ENCODE assay signal across 7 mouse cellular contexts in genomic region chr9:50658391-50658790, GRCm38 (mm10). TPM values are rescaled to one million over a fixed set of nuclear protein-coding genes. Genes with fewer than 3 reads are reported as not detected.
DNase-seq lines count a peak whose midpoint lies in the region; ATAC-seq lines count a peak whose summit lies in the region.

No protein-coding gene starts in this region.

- H3K4me2 ChIP-seq in lung, embryonic 16.5 days (ENCODE audit: low read depth, low read length): peak overlapping the region; percentile 57
- peak overlapping the region; percentile 75 for H3K4me2 ChIP-seq in embryonic facial prominence, embryonic 13.5 days
- peak overlapping the region; percentile 41 for H3K4me2 ChIP-seq in limb, embryonic 11.5 days (ENCODE audit: low read depth, severe bottlenecking)
- H3K4me2 ChIP-seq in stomach, embryonic 14.5 days (replicated peaks; ENCODE audit: low read depth, low read length): peak overlapping the region; percentile 70

- H3K27me3 ChIP-seq in lung, embryonic 16.5 days (ENCODE audit: control insufficient read depth, insufficient read depth, low read depth, low read length): no peaks in the 10 kb centered on the region
- no peaks in the 10 kb centered on the region for H3K27me3 ChIP-seq in embryonic facial prominence, embryonic 13.5 days
- H3K27me3 ChIP-seq in limb, embryonic 11.5 days (ENCODE audit: control insufficient read depth, insufficient read depth, low read length): no peaks in the 10 kb centered on the region
- H3K27me3 ChIP-seq in stomach, embryonic 14.5 days (ENCODE audit: control insufficient read depth, insufficient read depth, low read length): no peaks in the 10 kb centered on the region

- no peaks in the 10 kb centered on the region for H3K9me3 ChIP-seq in lung, embryonic 16.5 days (ENCODE audit: control insufficient read depth, low read length)
- H3K9me3 ChIP-seq in embryonic facial prominence, embryonic 13.5 days: no peaks in the 10 kb centered on the region
- H3K9me3 ChIP-seq in limb, embryonic 11.5 days (ENCODE audit: control insufficient read depth, low read length): no peaks in the 10 kb centered on the region
- H3K9me3 ChIP-seq in stomach, embryonic 14.5 days (ENCODE audit: control insufficient read depth, low read depth, low read length): no peaks in the 10 kb centered on the region

- H3K27ac ChIP-seq in lung, embryonic 16.5 days (ENCODE audit: low read length): no peak overlapping the region
- H3K27ac ChIP-seq in embryonic facial prominence, embryonic 13.5 days: no peak overlapping the region
- no peak overlapping the region for H3K27ac ChIP-seq in limb, embryonic 11.5 days (replicated peaks; ENCODE audit: low read depth, low read length)
- H3K27ac ChIP-seq in stomach, embryonic 14.5 days (ENCODE audit: low read length): no peak overlapping the region

- peaks cover 11% of the 10 kb centered on the region for H3K4me1 ChIP-seq in lung, embryonic 16.5 days (replicated peaks; ENCODE audit: control insufficient read depth, insufficient read depth, low read length)
- peaks cover 16% of the 10 kb centered on the region for H3K4me1 ChIP-seq in embryonic facial prominence, embryonic 13.5 days
- H3K4me1 ChIP-seq in limb, embryonic 11.5 days (ENCODE audit: control insufficient read depth, insufficient read depth, low read length): peaks cover 9% of the 10 kb centered on the region; the same call in 1 of the 2 replicates
- 0 out of 2 replicates have a peak, but pooled peaks cover 11% of the 10 kb centered on the region for H3K4me1 ChIP-seq in stomach, embryonic 14.5 days (ENCODE audit: control insufficient read depth, insufficient read depth, low read length)

- no peak for ATAC-seq in lung, embryonic 16.5 days (ENCODE audit: low read depth)
- no peak for ATAC-seq in embryonic facial prominence, embryonic 13.5 days (ENCODE audit: insufficient number of reproducible peaks, insufficient read depth, low FRiP score, low TSS enrichment, low read depth)
- no peak for ATAC-seq in limb, embryonic 11.5 days (ENCODE audit: insufficient number of reproducible peaks, low FRiP score, low TSS enrichment, low read depth)
- no peak for ATAC-seq in stomach, embryonic 14.5 days (ENCODE audit: insufficient number of reproducible peaks, insufficient read depth, low FRiP score, low read depth)

- peak overlapping the region; percentile 95 for H3K9ac ChIP-seq in lung, embryonic 16.5 days (ENCODE audit: low read length)
- H3K9ac ChIP-seq in embryonic facial prominence, embryonic 13.5 days: peak overlapping the region; percentile 91
- H3K9ac ChIP-seq in limb, embryonic 11.5 days (ENCODE audit: low read length): no peak overlapping the region
- H3K9ac ChIP-seq in stomach, embryonic 14.5 days (replicated peaks; ENCODE audit: low read depth, low read length): peak overlapping the region; percentile 71

- 19% methylated on average over 5 of the region's 5 CpGs for WGBS in lung, embryonic 16.5 days
- 19% methylated on average over 5 of the region's 5 CpGs for WGBS in embryonic facial prominence, embryonic 13.5 days
- 31% methylated on average over 5 of the region's 5 CpGs for WGBS in limb, embryonic 11.5 days
- WGBS in stomach, embryonic 14.5 days: 12% methylated on average over 5 of the region's 5 CpGs

- H3K36me3 ChIP-seq in lung, embryonic 16.5 days (ENCODE audit: control insufficient read depth, insufficient read depth, low read length): peaks cover 9% of the 10 kb centered on the region; the same call in 1 of the 2 replicates
- H3K36me3 ChIP-seq in embryonic facial prominence, embryonic 13.5 days: peaks cover 40% of the 10 kb centered on the region
- peaks cover under 1% of the 10 kb centered on the region; the same call in 1 of the 2 replicates for H3K36me3 ChIP-seq in limb, embryonic 11.5 days (ENCODE audit: control insufficient read depth, insufficient read depth, low read length)
- H3K36me3 ChIP-seq in stomach, embryonic 14.5 days (ENCODE audit: control insufficient read depth, insufficient read depth, low read length): peaks cover 15% of the 10 kb centered on the region

- H3K4me3 ChIP-seq in lung, embryonic 16.5 days (ENCODE audit: low read length): peak overlapping the region; percentile 64
- H3K4me3 ChIP-seq in embryonic facial prominence, embryonic 13.5 days: peak overlapping the region; percentile 80
- H3K4me3 ChIP-seq in limb, embryonic 11.5 days (ENCODE audit: low read depth, low read length): peak overlapping the region; percentile 57
- H3K4me3 ChIP-seq in stomach, embryonic 14.5 days (ENCODE audit: low read depth, low read length): peak overlapping the region; percentile 63

- DNase-seq in lung, postnatal 25 days (ENCODE audit: low spot score): no peak
- DNase-seq in limb, embryonic 11.5 days (ENCODE audit: low spot score): no peak
- DNase-seq in layer of hippocampus, postnatal 14 days (ENCODE audit: low spot score in 2 of 2): no peak
- DNase-seq in kidney, postnatal 36 days: no peak

RNA-seq across cellular contexts. Expression of gene Dlat, which starts 1.2 kb away (rescaled TPM):
- 40.5 and 43.6 TPM in 2 replicates for polyA plus RNA-seq in lung, embryonic 16.5 days (2015; fragmentation: Nextera tagmentation; extraction: Ambion mirVana)
- polyA plus RNA-seq in embryonic facial prominence, embryonic 13.5 days (2015; fragmentation: Nextera tagmentation; extraction: Ambion mirVana): 38.0 and 42.4 TPM in 2 replicates
- polyA plus RNA-seq in limb, embryonic 11.5 days (2014; fragmentation: Nextera tagmentation; extraction: Ambion mirVana): 60.0 and 63.7 TPM in 2 replicates
- 47.9 and 51.5 TPM in 2 replicates for polyA plus RNA-seq in stomach, embryonic 14.5 days (2014; fragmentation: Nextera tagmentation; extraction: Ambion mirVana)
- total RNA-seq in layer of hippocampus, postnatal 14 days (2021): 100 to 1,000 TPM; 142 to 149 TPM

RNA-seq across cellular contexts. Expression of gene Nkapd1, which starts 41.1 kb away (rescaled TPM):
- 21.0 and 22.0 TPM in 2 replicates for polyA plus RNA-seq in lung, embryonic 16.5 days (2015; fragmentation: Nextera tagmentation; extraction: Ambion mirVana)
- polyA plus RNA-seq in embryonic facial prominence, embryonic 13.5 days (2015; fragmentation: Nextera tagmentation; extraction: Ambion mirVana): 28.6 and 30.1 TPM in 2 replicates
- polyA plus RNA-seq in limb, embryonic 11.5 days (2014; fragmentation: Nextera tagmentation; extraction: Ambion mirVana): 29.7 and 32.3 TPM in 2 replicates
- 26.2 and 29.5 TPM in 2 replicates for polyA plus RNA-seq in stomach, embryonic 14.5 days (2014; fragmentation: Nextera tagmentation; extraction: Ambion mirVana)
- total RNA-seq in layer of hippocampus, postnatal 14 days (2021): 10 to 100 TPM; 22.9 to 23.9 TPM

RNA-seq across cellular contexts. Expression of gene Pih1d2, which starts 41.3 kb away (rescaled TPM):
- polyA plus RNA-seq in lung, embryonic 16.5 days (2015; fragmentation: Nextera tagmentation; extraction: Ambion mirVana): 8.7 and 9.6 TPM in 2 replicates
- polyA plus RNA-seq in embryonic facial prominence, embryonic 13.5 days (2015; fragmentation: Nextera tagmentation; extraction: Ambion mirVana): 2.7 and 3.7 TPM in 2 replicates
- polyA plus RNA-seq in limb, embryonic 11.5 days (2014; fragmentation: Nextera tagmentation; extraction: Ambion mirVana): 5.0 and 5.6 TPM in 2 replicates
- polyA plus RNA-seq in stomach, embryonic 14.5 days (2014; fragmentation: Nextera tagmentation; extraction: Ambion mirVana): 4.7 and 5.4 TPM in 2 replicates
- total RNA-seq in layer of hippocampus, postnatal 14 days (2021): 1 to 10 TPM; 2.7 to 3.6 TPM

RNA-seq across cellular contexts. Expression of gene Timm8b, which starts 54.7 kb away (rescaled TPM):
- 193 and 194 TPM in 2 replicates for polyA plus RNA-seq in lung, embryonic 16.5 days (2015; fragmentation: Nextera tagmentation; extraction: Ambion mirVana)
- 286 and 288 TPM in 2 replicates for polyA plus RNA-seq in embryonic facial prominence, embryonic 13.5 days (2015; fragmentation: Nextera tagmentation; extraction: Ambion mirVana)
- polyA plus RNA-seq in limb, embryonic 11.5 days (2014; fragmentation: Nextera tagmentation; extraction: Ambion mirVana): 297 and 308 TPM in 2 replicates
- polyA plus RNA-seq in stomach, embryonic 14.5 days (2014; fragmentation: Nextera tagmentation; extraction: Ambion mirVana): 272 and 288 TPM in 2 replicates
- total RNA-seq in layer of hippocampus, postnatal 14 days (2021): 100 to 1,000 TPM; 251 to 256 TPM

RNA-seq across cellular contexts. Expression of gene Sdhd, which starts 54.8 kb away (rescaled TPM):
- polyA plus RNA-seq in lung, embryonic 16.5 days (2015; fragmentation: Nextera tagmentation; extraction: Ambion mirVana): 298 and 304 TPM in 2 replicates
- polyA plus RNA-seq in embryonic facial prominence, embryonic 13.5 days (2015; fragmentation: Nextera tagmentation; extraction: Ambion mirVana): 241 and 249 TPM in 2 replicates
- 293 and 303 TPM in 2 replicates for polyA plus RNA-seq in limb, embryonic 11.5 days (2014; fragmentation: Nextera tagmentation; extraction: Ambion mirVana)
- 295 and 307 TPM in 2 replicates for polyA plus RNA-seq in stomach, embryonic 14.5 days (2014; fragmentation: Nextera tagmentation; extraction: Ambion mirVana)
- total RNA-seq in layer of hippocampus, postnatal 14 days (2021): 100 to 1,000 TPM; 140 to 146 TPM
